Mouse (Mus musculus) cortical plate, adult 2 months (tissue): ENCODE data around the gene Pde6h.

Experiments used
- CTCF ChIP-seq: fragments of 200-500 bp; IDR thresholded peaks from 2 replicates; pipeline ENCODE4 v1.5.1; 2011; ENCODE audit warnings: mild to moderate bottlenecking, control low read depth, low read length; ENCODE audit not compliant: insufficient read depth; ENCODE audit errors: extremely low read depth
- POLR2A ChIP-seq: fragments of 200-500 bp; IDR thresholded peaks from 2 replicates; pipeline ENCODE4 v1.6.1; 2011; ENCODE audit warnings: mild to moderate bottlenecking, low read length, control low read depth; ENCODE audit not compliant: insufficient read depth; ENCODE audit errors: extremely low read depth

DNA sequence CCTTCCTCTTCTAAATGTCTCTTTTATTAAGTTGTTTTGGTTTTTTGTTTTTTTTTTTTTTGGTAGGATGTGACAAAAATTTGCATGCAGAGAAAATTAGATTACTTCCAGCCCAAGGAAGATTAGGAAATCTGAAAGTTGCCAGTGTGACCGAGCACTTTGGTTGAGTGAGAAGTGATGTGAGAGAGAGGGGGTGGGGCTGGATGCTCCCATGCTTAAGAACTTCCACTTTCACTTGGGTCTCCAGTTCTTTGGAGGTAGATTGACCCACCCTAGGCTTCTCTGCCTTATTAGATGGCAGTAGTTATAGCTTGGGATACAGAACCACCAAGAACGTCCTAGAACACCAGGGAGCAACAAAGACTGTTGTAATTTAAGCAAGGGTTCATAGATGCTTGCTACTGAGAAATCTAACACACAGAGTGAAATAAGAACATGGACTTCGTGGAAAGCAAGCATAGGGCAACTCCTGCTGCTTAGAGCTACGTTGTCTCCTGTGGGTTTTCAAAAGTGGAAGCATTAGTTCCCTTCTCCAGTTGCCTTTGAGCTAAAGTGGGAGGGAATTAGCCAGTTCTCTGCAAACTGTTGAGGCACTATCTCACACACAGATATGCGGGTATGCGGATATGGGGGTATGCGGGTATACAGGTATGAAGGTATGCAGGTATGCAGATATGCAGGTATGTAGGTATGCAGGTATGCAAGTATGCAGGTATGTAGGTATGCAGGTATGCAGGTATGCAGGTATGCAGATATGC is 93.8 kb downstream of the Pde6h start:
- TF ChIP-seq POLR2A (no peak), CTCF (no peak)
